ENCODE assay signal across 9 mouse cellular contexts in the genomic region with DNA sequence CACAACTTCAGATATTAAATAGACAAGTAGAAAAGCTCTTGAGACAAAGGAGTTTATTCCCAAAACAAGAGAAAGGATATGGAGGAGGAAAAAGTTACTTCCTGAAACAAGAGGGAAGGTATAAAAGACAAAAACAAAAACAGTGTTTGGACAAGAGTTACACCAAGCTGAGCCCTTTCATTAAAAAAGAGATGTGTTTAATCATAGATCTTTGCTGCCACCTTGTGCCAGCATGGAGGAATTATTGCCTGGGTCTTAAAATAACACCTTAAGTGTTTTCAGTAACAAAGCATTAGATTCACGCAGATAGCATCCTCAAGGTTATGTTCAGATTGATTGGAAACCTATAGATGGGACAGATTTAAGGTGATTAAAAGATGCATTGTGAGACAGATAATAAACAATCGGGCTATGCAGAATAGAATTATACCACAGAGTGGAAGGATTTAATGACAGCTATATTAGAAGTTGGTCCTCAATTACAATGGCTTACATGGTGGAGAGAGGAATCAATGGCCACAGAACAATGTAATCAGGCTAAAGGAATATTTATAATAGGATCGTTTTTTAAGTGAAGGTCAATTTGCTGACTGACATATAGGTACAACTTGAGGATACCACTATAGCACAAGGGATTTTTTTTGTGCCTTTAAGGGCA.
DNase-seq lines count a peak whose midpoint lies in the region; ATAC-seq lines count a peak whose summit lies in the region.
"Had no signal": no experiment of that assay in that cellular context is flagged by ENCODE, and none has a peak within 500 bp of the region (broad histone marks: within the 10 kb centered on the region; RNA-seq: fewer than 3 reads in every experiment).

No protein-coding gene starts in this region.

- DNase-seq in forebrain, embryonic 10.5 days (ENCODE audit: extremely low spot score, low spot score), result no peak
- peak; percentile 88 for DNase-seq in 3T3-L1 (ENCODE audit: low read depth, low spot score)
- peak; percentile 43 for DNase-seq in layer of hippocampus, adult 9-10 months (ENCODE audit: low spot score)
- DNase-seq in midbrain, embryonic 14.5 days, result peak; percentile 90
- DNase-seq in spleen, postnatal 14 days (ENCODE audit: low spot score in 2 of 2), result no peak

- H3K4me3 ChIP-seq in forebrain, embryonic 12.5 days (replicated peaks), result no peak overlapping the region
- no peak overlapping the region for H3K4me3 ChIP-seq in forebrain, embryonic 10.5 days
- no peak overlapping the region for H3K4me3 ChIP-seq in midbrain, embryonic 14.5 days (replicated peaks; ENCODE audit: low read depth, low read length)
- H3K4me3 ChIP-seq: heart, embryonic 15.5 days had no signal

- no peak overlapping the region for H3K27ac ChIP-seq in forebrain, embryonic 12.5 days
- no peak overlapping the region for H3K27ac ChIP-seq in forebrain, embryonic 10.5 days
- H3K27ac ChIP-seq in midbrain, embryonic 14.5 days (replicated peaks; ENCODE audit: low read depth, low read length), result no peak overlapping the region
- H3K27ac ChIP-seq: heart, embryonic 15.5 days had no signal

- no peaks in the 10 kb centered on the region for H3K4me1 ChIP-seq in forebrain, embryonic 12.5 days
- H3K4me1 ChIP-seq in forebrain, embryonic 10.5 days, result no peaks in the 10 kb centered on the region
- H3K4me1 ChIP-seq in midbrain, embryonic 14.5 days (ENCODE audit: control insufficient read depth, insufficient read depth, low read length), result no peaks in the 10 kb centered on the region
- H3K4me1 ChIP-seq: heart, embryonic 15.5 days had no signal

- no peaks in the 10 kb centered on the region for H3K36me3 ChIP-seq in forebrain, embryonic 12.5 days (replicated peaks)
- H3K36me3 ChIP-seq in forebrain, embryonic 10.5 days (replicated peaks), result no peaks in the 10 kb centered on the region
- H3K36me3 ChIP-seq in midbrain, embryonic 14.5 days (ENCODE audit: control insufficient read depth, insufficient read depth, low read length), result no peaks in the 10 kb centered on the region
- H3K36me3 ChIP-seq: heart, embryonic 15.5 days had no signal

- H3K9ac ChIP-seq in forebrain, embryonic 12.5 days, result no peak overlapping the region
- H3K9ac ChIP-seq in midbrain, embryonic 14.5 days (replicated peaks; ENCODE audit: low read length), result no peak overlapping the region
- H3K9ac ChIP-seq: heart, embryonic 15.5 days had no signal

- no peak overlapping the region for H3K4me2 ChIP-seq in forebrain, embryonic 12.5 days
- no peak overlapping the region for H3K4me2 ChIP-seq in midbrain, embryonic 14.5 days (ENCODE audit: low read length)
- H3K4me2 ChIP-seq: heart, embryonic 15.5 days had no signal

- ATAC-seq in forebrain, embryonic 12.5 days (ENCODE audit: low FRiP score), result 0 out of 2 replicates have a peak, but pooled peaks have one; percentile 27
- peak; percentile 45 for ATAC-seq in cerebellum, adult (ENCODE audit: insufficient number of reproducible peaks, low FRiP score, low TSS enrichment)
- ATAC-seq in frontal cortex, adult (ENCODE audit: low TSS enrichment), result peak; percentile 80
- peak; percentile 43; the same call in 1 of the 2 replicates for ATAC-seq in midbrain, embryonic 14.5 days (ENCODE audit: low FRiP score, low TSS enrichment)

- no peaks in the 10 kb centered on the region for H3K27me3 ChIP-seq in forebrain, embryonic 12.5 days
- H3K27me3 ChIP-seq in forebrain, embryonic 10.5 days (ENCODE audit: poor library complexity, severe bottlenecking), result no peaks in the 10 kb centered on the region
- no peaks in the 10 kb centered on the region for H3K27me3 ChIP-seq in midbrain, embryonic 14.5 days (ENCODE audit: control insufficient read depth, insufficient read depth, low read length)
- H3K27me3 ChIP-seq: heart, embryonic 15.5 days had no signal

- H3K9me3 ChIP-seq in forebrain, embryonic 12.5 days, result no peaks in the 10 kb centered on the region
- H3K9me3 ChIP-seq in forebrain, embryonic 10.5 days, result no peaks in the 10 kb centered on the region
- H3K9me3 ChIP-seq in midbrain, embryonic 14.5 days (ENCODE audit: control insufficient read depth, low read length), result no peaks in the 10 kb centered on the region
- H3K9me3 ChIP-seq: heart, embryonic 15.5 days had no signal

- 24% methylated on average over 3 of the region's 3 CpGs for WGBS in forebrain, embryonic 12.5 days
- WGBS in forebrain, embryonic 10.5 days, result 39% methylated on average over 3 of the region's 3 CpGs
- 30% methylated on average over 3 of the region's 3 CpGs for WGBS in midbrain, embryonic 14.5 days

Comparison
In these comparisons a context has a peak if more than half of its experiments do, and no peak if none do; other contexts are left out.
1. ATAC-seq: peak in every context shown above with its lines; median percentile 80 in frontal cortex, adult; 45 in cerebellum, adult; 43 in midbrain, embryonic 14.5 days; 27 in forebrain, embryonic 12.5 days.
2. DNase-seq: peak in 3T3-L1 (single experiment), layer of hippocampus, adult 9-10 months (single experiment) and midbrain, embryonic 14.5 days (single experiment); none in forebrain, embryonic 10.5 days (single experiment) and spleen, postnatal 14 days (0 of 2).